ENCODE assay signal across 12 mouse cellular contexts in genomic region chr8:87822690-87823089, GRCm38 (mm10).
DNase-seq lines count a peak whose midpoint lies in the region; ATAC-seq lines count a peak whose summit lies in the region.
"Had no signal": no experiment of that assay in that cellular context is flagged by ENCODE, and none has a peak within 500 bp of the region (broad histone marks: within the 10 kb centered on the region; RNA-seq: fewer than 3 reads in every experiment).

No protein-coding gene starts in this region.

- DNase-seq in kidney, postnatal 4 days, result peak; percentile 31 to 41
- DNase-seq in kidney, adult 11 months, result no peak
- no peak for DNase-seq in hindbrain, embryonic 14.5 days (ENCODE audit: low spot score)
- no peak for DNase-seq in natural killer cell, adult 2 months (ENCODE audit: low spot score in 2 of 2)
- no peak for DNase-seq in adrenal gland, postnatal 4 days (ENCODE audit: low spot score in 2 of 2)
- DNase-seq in yolk sac, embryonic 10.5 days (ENCODE audit: low spot score), result no peak
- DNase-seq: adrenal gland, adult 2 months; gastrocnemius, postnatal 25 days had no signal

- H3K36me3 ChIP-seq in embryonic facial prominence, embryonic 15.5 days, result no peaks in the 10 kb centered on the region
- H3K36me3 ChIP-seq in hindbrain, embryonic 14.5 days (replicated peaks; ENCODE audit: control insufficient read depth, insufficient read depth), result no peaks in the 10 kb centered on the region
- no peaks in the 10 kb centered on the region for H3K36me3 ChIP-seq in neural tube, embryonic 13.5 days
- H3K36me3 ChIP-seq: liver, embryonic 15.5 days had no signal

- H3K9ac ChIP-seq in embryonic facial prominence, embryonic 15.5 days, result no peak overlapping the region
- H3K9ac ChIP-seq in hindbrain, embryonic 14.5 days, result peak overlapping the region; percentile 31
- peak overlapping the region; percentile 27; the same call in 1 of the 2 replicates for H3K9ac ChIP-seq in neural tube, embryonic 13.5 days
- H3K9ac ChIP-seq: liver, embryonic 15.5 days had no signal

- 0 out of 2 replicates have a peak, but pooled peaks have one; percentile 27 for ATAC-seq in embryonic facial prominence, embryonic 15.5 days (ENCODE audit: insufficient number of reproducible peaks, low FRiP score, low TSS enrichment, low read depth)
- no peak for ATAC-seq in hindbrain, embryonic 14.5 days (ENCODE audit: low FRiP score)
- no peak for ATAC-seq in neural tube, embryonic 13.5 days (ENCODE audit: low read depth)

- 4% methylated on average over 12 of the region's 12 CpGs for WGBS in embryonic facial prominence, embryonic 15.5 days
- WGBS in hindbrain, embryonic 14.5 days, result 10% methylated on average over 12 of the region's 12 CpGs
- 8% methylated on average over 12 of the region's 12 CpGs for WGBS in neural tube, embryonic 13.5 days

- no peaks in the 10 kb centered on the region for H3K9me3 ChIP-seq in embryonic facial prominence, embryonic 15.5 days (replicated peaks)
- H3K9me3 ChIP-seq in hindbrain, embryonic 14.5 days (ENCODE audit: control insufficient read depth, low read length), result no peaks in the 10 kb centered on the region
- no peaks in the 10 kb centered on the region for H3K9me3 ChIP-seq in neural tube, embryonic 13.5 days
- H3K9me3 ChIP-seq: liver, embryonic 15.5 days had no signal

- peak overlapping the region; percentile 68 for H3K27ac ChIP-seq in embryonic facial prominence, embryonic 15.5 days (replicated peaks)
- H3K27ac ChIP-seq in hindbrain, embryonic 14.5 days, result 0 out of 2 replicates have a peak overlapping the region, but pooled peaks have one; percentile 32
- H3K27ac ChIP-seq in neural tube, embryonic 13.5 days (replicated peaks), result peak overlapping the region; percentile 30
- H3K27ac ChIP-seq: liver, embryonic 15.5 days had no signal

- peaks cover 42% of the 10 kb centered on the region for H3K4me1 ChIP-seq in embryonic facial prominence, embryonic 15.5 days
- H3K4me1 ChIP-seq in hindbrain, embryonic 14.5 days (replicated peaks; ENCODE audit: control insufficient read depth, insufficient read depth, low read length), result peaks cover 36% of the 10 kb centered on the region
- peaks cover 51% of the 10 kb centered on the region for H3K4me1 ChIP-seq in neural tube, embryonic 13.5 days (replicated peaks)
- H3K4me1 ChIP-seq: liver, embryonic 15.5 days had no signal

- H3K27me3 ChIP-seq in embryonic facial prominence, embryonic 15.5 days, result no peaks in the 10 kb centered on the region
- H3K27me3 ChIP-seq in hindbrain, embryonic 14.5 days (ENCODE audit: control insufficient read depth, insufficient read depth, low read length), result no peaks in the 10 kb centered on the region
- H3K27me3 ChIP-seq in neural tube, embryonic 13.5 days, result no peaks in the 10 kb centered on the region
- H3K27me3 ChIP-seq: liver, embryonic 15.5 days had no signal

- H3K4me2 ChIP-seq in embryonic facial prominence, embryonic 15.5 days (replicated peaks), result peak overlapping the region; percentile 34
- H3K4me2 ChIP-seq in hindbrain, embryonic 14.5 days (replicated peaks), result 0 out of 2 replicates have a peak overlapping the region, but pooled peaks have one; percentile 5
- peak overlapping the region; percentile 8; the same call in 1 of the 2 replicates for H3K4me2 ChIP-seq in neural tube, embryonic 13.5 days
- H3K4me2 ChIP-seq: liver, embryonic 15.5 days had no signal

- H3K4me3 ChIP-seq in embryonic facial prominence, embryonic 15.5 days (replicated peaks), result no peak overlapping the region; the same call in 1 of the 2 replicates
- no peak overlapping the region for H3K4me3 ChIP-seq in hindbrain, embryonic 14.5 days (replicated peaks; ENCODE audit: low read length)
- no peak overlapping the region for H3K4me3 ChIP-seq in neural tube, embryonic 13.5 days
- H3K4me3 ChIP-seq: liver, embryonic 15.5 days; myocyte had no signal

Comparison
In these comparisons a context has a peak if more than half of its experiments do, and no peak if none do; other contexts are left out.
1. DNase-seq: peak in kidney, postnatal 4 days (2 of 2); none in kidney, adult 11 months (single experiment), hindbrain, embryonic 14.5 days (single experiment), natural killer cell, adult 2 months (0 of 2), adrenal gland, postnatal 4 days (0 of 2) and yolk sac, embryonic 10.5 days (single experiment).
2. Peak in every context shown above with its lines, with median percentiles within 50 percentile points of each other: H3K27ac ChIP-seq and H3K4me2 ChIP-seq.